In genomic region chr2:118257094-118257493, GRCm38 (mm10) we compare ENCODE assay signal across 8 mouse cellular contexts. TPM values are rescaled to one million over a fixed set of nuclear protein-coding genes. Genes with fewer than 3 reads are reported as not detected.
DNase-seq lines count a peak whose midpoint lies in the region; ATAC-seq and TF ChIP-seq lines count a peak whose summit lies in the region.

No protein-coding gene starts in this region.

- peak overlapping the region; percentile 68 for H3K4me2 ChIP-seq in liver, embryonic 12.5 days
- peak overlapping the region; percentile 69 for H3K4me2 ChIP-seq in stomach, embryonic 16.5 days (ENCODE audit: low read depth, low read length)

- no peak overlapping the region for H3K9ac ChIP-seq in liver, embryonic 12.5 days
- no peak overlapping the region for H3K9ac ChIP-seq in stomach, embryonic 16.5 days (ENCODE audit: low read length)

- WGBS in liver, embryonic 12.5 days (ENCODE audit: insufficient replicate concordance), result 47% methylated on average over 8 of the region's 8 CpGs
- WGBS in stomach, embryonic 16.5 days, result 68% methylated on average over 8 of the region's 8 CpGs

- TF ChIP-seq POLR2A in testis, adult 2 months (IDR thresholded peaks at IDR 0.05; ENCODE audit: control insufficient read depth, low read depth, low read length), result no peak

- peaks cover 2% of the 10 kb centered on the region; the same call in 1 of the 2 replicates for H3K4me1 ChIP-seq in testis, adult 2 months (ENCODE audit: control insufficient read depth, insufficient read depth, low read length)
- peaks cover 6% of the 10 kb centered on the region; the same call in 1 of the 2 replicates for H3K4me1 ChIP-seq in liver, embryonic 12.5 days
- H3K4me1 ChIP-seq in stomach, embryonic 16.5 days (ENCODE audit: control insufficient read depth, insufficient read depth, low read length), result no peaks in the 10 kb centered on the region; the same call in none of the 2 replicates

- no peaks in the 10 kb centered on the region for H3K9me3 ChIP-seq in liver, embryonic 12.5 days (replicated peaks)
- no peaks in the 10 kb centered on the region for H3K9me3 ChIP-seq in stomach, embryonic 16.5 days (replicated peaks; ENCODE audit: control insufficient read depth, low read length)

- no peaks in the 10 kb centered on the region; the same call in 1 of the 2 replicates for H3K36me3 ChIP-seq in testis, adult 2 months (ENCODE audit: control insufficient read depth, insufficient read depth, low read length)
- no peaks in the 10 kb centered on the region for H3K36me3 ChIP-seq in liver, embryonic 12.5 days
- no peaks in the 10 kb centered on the region for H3K36me3 ChIP-seq in stomach, embryonic 16.5 days (ENCODE audit: control insufficient read depth, insufficient read depth, low read length)

- no peak for DNase-seq in gastrocnemius, adult 2 months
- DNase-seq in gastrocnemius, postnatal 25 days, result no peak
- DNase-seq in testis, postnatal 14 days (ENCODE audit: low spot score), result no peak
- DNase-seq in thymus, postnatal 4 days, result no peak
- DNase-seq in cerebellum, adult 18-20 months, result no peak

- no peak for ATAC-seq in liver, embryonic 12.5 days
- ATAC-seq in stomach, embryonic 16.5 days (ENCODE audit: insufficient read depth, low FRiP score), result no peak

- intact Hi-C loops in gastrocnemius, adult 2 months (cut with DNase I), result no loop called here

- peak overlapping the region; percentile 77 for H3K4me3 ChIP-seq in gastrocnemius, adult 2 months
- peak overlapping the region; percentile 95 for H3K4me3 ChIP-seq in testis, adult 2 months (ENCODE audit: control insufficient read depth, low read depth, low read length)
- H3K4me3 ChIP-seq in liver, embryonic 12.5 days, result no peak overlapping the region
- H3K4me3 ChIP-seq in stomach, embryonic 16.5 days (replicated peaks; ENCODE audit: low read length), result peak overlapping the region; percentile 50

- H3K27ac ChIP-seq in gastrocnemius, adult 2 months, result no peak overlapping the region
- H3K27ac ChIP-seq in testis, adult 2 months (ENCODE audit: control insufficient read depth, insufficient read depth, low read depth, low read length), result no peak overlapping the region
- no peak overlapping the region for H3K27ac ChIP-seq in liver, embryonic 12.5 days
- no peak overlapping the region for H3K27ac ChIP-seq in stomach, embryonic 16.5 days (ENCODE audit: low read length)

- no peaks in the 10 kb centered on the region for H3K27me3 ChIP-seq in testis, adult 2 months (ENCODE audit: control insufficient read depth, insufficient read depth, low read length)
- no peaks in the 10 kb centered on the region for H3K27me3 ChIP-seq in liver, embryonic 12.5 days (replicated peaks)
- H3K27me3 ChIP-seq in stomach, embryonic 16.5 days (ENCODE audit: control insufficient read depth, insufficient read depth, low read length), result no peaks in the 10 kb centered on the region

- TF ChIP-seq CTCF in gastrocnemius, adult 2 months (IDR thresholded peaks at IDR 0.05), result no peak
- no peak for TF ChIP-seq CTCF in testis, adult 2 months (IDR thresholded peaks at IDR 0.05; ENCODE audit: control insufficient read depth, insufficient read depth, insufficient replicate concordance, low read depth, low read length)

RNA-seq across cellular contexts. Expression of gene Fsip1, which starts 0.3 kb away (rescaled TPM):
- not detected for total RNA-seq in gastrocnemius, adult 2 months (2021)
- total RNA-seq in gastrocnemius, postnatal 25 days (2021), result not detected
- 24.7 and 29.8 TPM in 2 replicates for polyA plus RNA-seq in testis, adult 2 months (2012; rRNA removed)
- 0.23 and 0.35 TPM in 2 replicates for polyA plus RNA-seq in liver, embryonic 12.5 days (2016; fragmentation: Nextera tagmentation; extraction: Ambion mirVana)
- polyA plus RNA-seq in stomach, embryonic 16.5 days (2015; fragmentation: Nextera tagmentation; extraction: Ambion mirVana), result 0.14 and 0.31 TPM in 2 replicates

Comparison
In these comparisons a context has a peak if more than half of its experiments do, and no peak if none do; other contexts are left out.
1. RNA of gene Fsip1, which starts 0.3 kb away (polyA plus RNA-seq): 24.7 to 29.8 TPM in testis, adult 2 months; 0.14 to 0.31 TPM in stomach, embryonic 16.5 days and 0.23 to 0.35 TPM in liver, embryonic 12.5 days; every median in the first group is over 10 times any median in the second.